Mouse (Mus musculus) left cerebral cortex, postnatal 36 days (tissue): ENCODE measurements around the gene Ret. TPM values are rescaled to one million over a fixed set of nuclear protein-coding genes. Genes with fewer than 3 reads are reported as not detected.

Source experiments
- DNase-seq, 2 experiments: peaks; one replicate each; pipeline ENCODE4 v3.0.0; 2021 to 2022; ENCODE audit warnings: low spot score in 2 of 2, mixed read lengths in 1 of 2
- intact Hi-C: fragments of 180-260 bp; cut with DNase I; formaldehyde crosslinking; loops from one replicate; pipeline ENCODE4 v1.15.1; 2025
- total RNA-seq, 2 experiments: library from RNA; stranded (reverse); gene quantifications; 2 replicates each; pipeline ENCODE4 v1.2.3; 2021

The Ret gene
- total RNA-seq: 1 to 10 TPM; 3.4 to 4.4 TPM

GRCm38 (mm10) chr6:118197440-118197975 is at the start of gene Ret:
Gene Ret, minus strand, starts transcription at chr6:118197718.
- intact Hi-C loops: no loop called here
- no peak for DNase-seq

GRCm38 (mm10) chr6:118247161-118247560 is 49.6 kb upstream of the Ret start:
- intact Hi-C loops: no loop called here
- no peak for DNase-seq

- DNase-seq: no peak
- intact Hi-C loops: no loop called here
These were observed 46.6 kb upstream of the Ret start for GRCm38 (mm10) chr6:118244106-118244505.

- DNase-seq: no peak
- intact Hi-C loops: no loop called here
These were observed 45.4 kb upstream of the Ret start for GRCm38 (mm10) chr6:118242941-118243340.

GRCm38 (mm10) chr6:118226072-118226471 is 28.6 kb upstream of the Ret start:
- intact Hi-C loops: no loop called here
- DNase-seq: peak in 1 of 2 experiments; percentile 19

GRCm38 (mm10) chr6:118222471-118222870 is 25.0 kb upstream of the Ret start:
- intact Hi-C loops: no loop called here
- DNase-seq: no peak

- intact Hi-C loops: no loop called here
- no peak for DNase-seq
These were observed 18.2 kb upstream of the Ret start for GRCm38 (mm10) chr6:118215676-118216075.

GRCm38 (mm10) chr6:118208326-118208725 is 10.8 kb upstream of the Ret start:
- no peak for DNase-seq
- intact Hi-C loops: no loop called here

GRCm38 (mm10) chr6:118206386-118206785 is 8.9 kb upstream of the Ret start:
- DNase-seq: no peak
- intact Hi-C loops: no loop called here

GRCm38 (mm10) chr6:118205176-118205890 is 7.8 kb upstream of the Ret start:
- no peak for DNase-seq
- intact Hi-C loops: no loop called here

GRCm38 (mm10) chr6:118204112-118204511 is 6.6 kb upstream of the Ret start:
- intact Hi-C loops: no loop called here
- no peak for DNase-seq

- peak; percentile 31 to 43 for DNase-seq
- intact Hi-C loops: no loop called here
These were observed 623 bp downstream of the Ret start for GRCm38 (mm10) chr6:118196751-118197439.

GRCm38 (mm10) chr6:118195108-118195507 is 2.4 kb downstream of the Ret start:
- DNase-seq: peak; percentile 38 to 56
- intact Hi-C loops: loop anchor here (1.0 kb wide), 1 partner anchor 184 kb away; no protein-coding TSS in a partner anchor

- intact Hi-C loops: no loop called here
- no peak for DNase-seq
These were observed 4.6 kb downstream of the Ret start for GRCm38 (mm10) chr6:118192882-118193281.

- DNase-seq: no peak
- intact Hi-C loops: no loop called here
These were observed 5.3 kb downstream of the Ret start for GRCm38 (mm10) chr6:118192199-118192598.

GRCm38 (mm10) chr6:118189764-118190163 is 7.8 kb downstream of the Ret start:
- intact Hi-C loops: no loop called here

GRCm38 (mm10) chr6:118188599-118188998 is 8.9 kb downstream of the Ret start:
- DNase-seq: no peak
- intact Hi-C loops: no loop called here

More at GRCm38 (mm10) chr6:118189764-118190163, 7.8 kb downstream of the Ret start:
- DNase-seq: no peak

GRCm38 (mm10) chr6:118187285-118187641 is 10.3 kb downstream of the Ret start:
- DNase-seq: no peak
- intact Hi-C loops: no loop called here

- intact Hi-C loops: no loop called here
- DNase-seq: no peak
These were observed 10.8 kb downstream of the Ret start for GRCm38 (mm10) chr6:118186620-118187284.

- intact Hi-C loops: no loop called here
These were observed 13.4 kb downstream of the Ret start for GRCm38 (mm10) chr6:118184126-118184525.

GRCm38 (mm10) chr6:118180085-118180423 is 17.5 kb downstream of the Ret start:
- DNase-seq: no peak
- intact Hi-C loops: no loop called here

More at GRCm38 (mm10) chr6:118184126-118184525, 13.4 kb downstream of the Ret start:
- no peak for DNase-seq
